Mouse (Mus musculus): ENCODE data around the gene Lipa.

DNA sequence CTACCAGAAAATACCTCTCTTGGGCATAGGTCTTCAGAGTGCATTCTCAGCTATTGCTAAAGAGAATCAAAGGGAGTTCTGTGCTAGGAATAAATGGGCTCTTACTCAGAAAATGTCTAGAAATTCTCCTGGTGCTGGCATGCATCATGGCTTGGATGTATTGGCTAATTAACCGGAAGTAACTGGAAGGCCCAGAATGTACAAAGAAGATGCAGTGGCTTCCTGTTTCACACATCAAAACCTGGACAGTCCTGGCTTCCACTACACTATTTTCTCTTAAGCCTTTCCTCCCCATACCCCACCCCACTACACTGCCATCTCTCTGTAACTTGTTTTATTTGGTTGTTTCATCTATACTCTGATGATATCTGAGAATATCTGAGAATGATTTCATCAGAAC lies 12.1 kb upstream of the Lipa start:
- TF ChIP-seq CTCF (conservative IDR thresholded peaks at IDR 0.05; ENCODE audit: low read length) (no peak), POU5F1 (IDR thresholded peaks at IDR 0.05; ENCODE audit: borderline replicate concordance, low read length) (no peak)
